In genomic region chr13:96511262-96511661, GRCm38 (mm10) we compare ENCODE assay signal across 18 mouse cellular contexts. TPM values are rescaled to one million over a fixed set of nuclear protein-coding genes. Genes with fewer than 3 reads are reported as not detected.
DNase-seq lines count a peak whose midpoint lies in the region; ATAC-seq and TF ChIP-seq lines count a peak whose summit lies in the region.
"Had no signal": no experiment of that assay in that cellular context is flagged by ENCODE, and none has a peak within 500 bp of the region (broad histone marks: within the 10 kb centered on the region; RNA-seq: fewer than 3 reads in every experiment).

No protein-coding gene starts in this region.

- no peak for DNase-seq in heart, adult 8-10 months (ENCODE audit: low spot score)
- DNase-seq in CD4-positive helper T cell, adult 2 months (ENCODE audit: low read depth, low spot score): peak; percentile 42
- DNase-seq in NIH3T3 (ENCODE audit: low read depth): peak; percentile 15
- DNase-seq: cerebellum, postnatal 14 days; lung, adult 2 months; right cerebral cortex, postnatal 14 days had no signal

- no peak for TF ChIP-seq POLR2A in myocyte (IDR thresholded peaks at IDR 0.05; ENCODE audit: insufficient read length, low read depth)

- WGBS in heart, embryonic 16.5 days: 69% methylated on average over 1 of the region's 1 CpGs
- WGBS in hindbrain, embryonic 16.5 days: 90% methylated on average over 1 of the region's 1 CpGs

- peak overlapping the region; percentile 70 for H3K27ac ChIP-seq in heart, embryonic 16.5 days (ENCODE audit: low read length)
- no peak overlapping the region for H3K27ac ChIP-seq in hindbrain, embryonic 16.5 days (ENCODE audit: low read depth, low read length)
- H3K27ac ChIP-seq: intestine, embryonic 15.5 days had no signal

- H3K9ac ChIP-seq in heart, embryonic 16.5 days (ENCODE audit: low read length): no peak overlapping the region
- no peak overlapping the region for H3K9ac ChIP-seq in hindbrain, embryonic 16.5 days (ENCODE audit: low read depth, low read length)
- H3K9ac ChIP-seq: intestine, embryonic 15.5 days had no signal

- no peaks in the 10 kb centered on the region for H3K9me3 ChIP-seq in heart, embryonic 16.5 days (replicated peaks; ENCODE audit: control insufficient read depth, low read length)
- H3K9me3 ChIP-seq in hindbrain, embryonic 16.5 days (ENCODE audit: control insufficient read depth, low read length): no peaks in the 10 kb centered on the region
- H3K9me3 ChIP-seq: intestine, embryonic 15.5 days had no signal

- peaks cover 3% of the 10 kb centered on the region; the same call in 1 of the 2 replicates for H3K36me3 ChIP-seq in heart, embryonic 16.5 days (ENCODE audit: control insufficient read depth, insufficient read depth)
- H3K36me3 ChIP-seq in myocyte (ENCODE audit: control insufficient read depth, insufficient read depth): peaks cover 13% of the 10 kb centered on the region
- H3K36me3 ChIP-seq in hindbrain, embryonic 16.5 days (ENCODE audit: control insufficient read depth, insufficient read depth, low read length): no peaks in the 10 kb centered on the region
- H3K36me3 ChIP-seq: intestine, embryonic 15.5 days had no signal

- H3K4me2 ChIP-seq in heart, embryonic 16.5 days (ENCODE audit: low read depth, low read length): no peak overlapping the region
- H3K4me2 ChIP-seq in myocyte (ENCODE audit: low read depth): peak overlapping the region; percentile 88
- no peak overlapping the region for H3K4me2 ChIP-seq in hindbrain, embryonic 16.5 days (ENCODE audit: low read length)
- H3K4me2 ChIP-seq: intestine, embryonic 15.5 days had no signal

- H3K79me2 ChIP-seq in myocyte (ENCODE audit: control insufficient read depth, insufficient read depth): peaks cover 4% of the 10 kb centered on the region

- peaks cover 10% of the 10 kb centered on the region for H3K4me1 ChIP-seq in heart, embryonic 16.5 days (ENCODE audit: control insufficient read depth, insufficient read depth, low read length)
- no peaks in the 10 kb centered on the region for H3K4me1 ChIP-seq in hindbrain, embryonic 16.5 days (ENCODE audit: control insufficient read depth, insufficient read depth, low read depth, low read length)

- no peak overlapping the region for H3ac ChIP-seq in myocyte (ENCODE audit: control insufficient read depth, insufficient read length)

- no peaks in the 10 kb centered on the region for H3K27me3 ChIP-seq in heart, embryonic 16.5 days (ENCODE audit: control insufficient read depth, insufficient read depth, low read length)
- no peaks in the 10 kb centered on the region for H3K27me3 ChIP-seq in myocyte (ENCODE audit: control insufficient read depth, insufficient read depth, insufficient read length)
- no peaks in the 10 kb centered on the region for H3K27me3 ChIP-seq in hindbrain, embryonic 16.5 days (replicated peaks; ENCODE audit: control insufficient read depth, insufficient read depth, low read length)
- H3K27me3 ChIP-seq: intestine, embryonic 15.5 days had no signal

- ATAC-seq in heart, embryonic 16.5 days (replicated peaks; ENCODE audit: extremely low read depth, insufficient read depth, low FRiP score): no peak
- no peak for ATAC-seq in hindbrain, embryonic 16.5 days
- no peak for ATAC-seq in monocyte, adult 5-6 weeks (replicated peaks; ENCODE audit: insufficient number of reproducible peaks, low FRiP score, low TSS enrichment, poor library complexity, severe bottlenecking)

- H3K4me3 ChIP-seq in heart, embryonic 16.5 days (ENCODE audit: low read length): no peak overlapping the region
- no peak overlapping the region for H3K4me3 ChIP-seq in myocyte
- H3K4me3 ChIP-seq in hindbrain, embryonic 16.5 days (ENCODE audit: low read length): no peak overlapping the region
- H3K4me3 ChIP-seq: intestine, embryonic 15.5 days had no signal

TF ChIP-seq in myocyte, 11 proteins besides CTCF, POLR2A, EP300 and RAD21:
- TF ChIP-seq MYOG (IDR thresholded peaks at IDR 0.05; ENCODE audit: control insufficient read depth in 1 of 3, insufficient read depth in 1 of 3, insufficient read length in 2 of 3, low read depth in 2 of 3): no peak
- TF ChIP-seq E2F4 (IDR thresholded peaks at IDR 0.05; ENCODE audit: insufficient read depth): no peak
- TF ChIP-seq MYOD1 (IDR thresholded peaks at IDR 0.05; ENCODE audit: control insufficient read depth in 1 of 3, insufficient read length in 2 of 3, low read depth in 2 of 3): no peak
- no peak for TF ChIP-seq TCF12 (IDR thresholded peaks at IDR 0.05; ENCODE audit: insufficient read depth, poor library complexity, severe bottlenecking)
- no peak for TF ChIP-seq CEBPB (IDR thresholded peaks at IDR 0.05; ENCODE audit: insufficient read depth, poor library complexity, severe bottlenecking)
- no peak for TF ChIP-seq MAX (IDR thresholded peaks at IDR 0.05; ENCODE audit: low read depth)

RNA-seq across cellular contexts. Expression of gene Gm17622, which starts 20.7 kb away (rescaled TPM):
- not detected in 2 replicates for polyA plus RNA-seq in heart, embryonic 16.5 days (2015; fragmentation: Nextera tagmentation; extraction: Ambion mirVana)
- not detected for total RNA-seq in heart, adult 8-10 months (2022)
- not detected for polyA plus RNA-seq in myocyte (2012; fragmentation: generic; extraction: Trizol)
- not detected in 2 replicates for polyA plus RNA-seq in hindbrain, embryonic 16.5 days (2015; fragmentation: Nextera tagmentation; extraction: Ambion mirVana)
- not detected in 3 replicates for total RNA-seq in monocyte, adult 5-6 weeks (2017)
- total RNA-seq: adrenal gland, postnatal 10 days; heart, adult 18-20 months; left cerebral cortex, adult 8-10 months had no signal
- polyA plus RNA-seq: embryonic facial prominence, embryonic 11.5 days; intestine, embryonic 15.5 days; large intestine, adult 2 months; limb, embryonic 14.5 days; lung, adult 2 months; thymus, adult 2 months had no signal

RNA-seq across cellular contexts. Expression of gene Polk, which starts 31.1 kb away (rescaled TPM):
- 6.5 and 7.3 TPM in 2 replicates for polyA plus RNA-seq in heart, embryonic 16.5 days (2015; fragmentation: Nextera tagmentation; extraction: Ambion mirVana)
- 1 to 10 TPM; 4.2 to 5.1 (median 4.5) TPM for total RNA-seq in heart, adult 8-10 months (2022)
- polyA plus RNA-seq in myocyte (2012; fragmentation: generic; extraction: Trizol): 2.9 TPM
- polyA plus RNA-seq in hindbrain, embryonic 16.5 days (2015; fragmentation: Nextera tagmentation; extraction: Ambion mirVana): 7.4 and 7.9 TPM in 2 replicates
- 8.2 to 34.9 TPM (median 12.2 TPM) in 3 replicates for total RNA-seq in monocyte, adult 5-6 weeks (2017)

RNA-seq across cellular contexts. Expression of gene Col4a3bp, which starts 31.2 kb away (rescaled TPM):
- polyA plus RNA-seq in heart, embryonic 16.5 days (2015; fragmentation: Nextera tagmentation; extraction: Ambion mirVana): 8.7 and 9.1 TPM in 2 replicates
- total RNA-seq in heart, adult 8-10 months (2022): 10 to 100 TPM; 34.6 to 39.3 (median 37.5) TPM
- polyA plus RNA-seq in myocyte (2012; fragmentation: generic; extraction: Trizol): 18.3 TPM
- 7.5 and 7.6 TPM in 2 replicates for polyA plus RNA-seq in hindbrain, embryonic 16.5 days (2015; fragmentation: Nextera tagmentation; extraction: Ambion mirVana)
- total RNA-seq in monocyte, adult 5-6 weeks (2017): 65.6 to 111 TPM (median 93.7 TPM) in 3 replicates

RNA-seq across cellular contexts. Expression of gene Ankdd1b, which starts 40.3 kb away (rescaled TPM):
- 0.95 and 1.2 TPM in 2 replicates for polyA plus RNA-seq in heart, embryonic 16.5 days (2015; fragmentation: Nextera tagmentation; extraction: Ambion mirVana)
- 1 to 10 TPM; 1.1 TPM for total RNA-seq in heart, adult 8-10 months (2022)
- polyA plus RNA-seq in myocyte (2012; fragmentation: generic; extraction: Trizol): not detected
- polyA plus RNA-seq in hindbrain, embryonic 16.5 days (2015; fragmentation: Nextera tagmentation; extraction: Ambion mirVana): 0.55 TPM in 1 of 2 replicates, not detected in the other
- total RNA-seq in monocyte, adult 5-6 weeks (2017): 0.19 TPM in 1 of 3 replicates, not detected in the others
- polyA plus RNA-seq: embryonic facial prominence, embryonic 11.5 days had no signal
